Mouse (Mus musculus): ENCODE results near the gene Serpinh1. TPM values are rescaled to one million over a fixed set of nuclear protein-coding genes. Genes with fewer than 3 reads are reported as not detected.

The Serpinh1 gene
- polyA plus RNA-seq, 1 experiment from 2014 or later: 232 TPM

DNA sequence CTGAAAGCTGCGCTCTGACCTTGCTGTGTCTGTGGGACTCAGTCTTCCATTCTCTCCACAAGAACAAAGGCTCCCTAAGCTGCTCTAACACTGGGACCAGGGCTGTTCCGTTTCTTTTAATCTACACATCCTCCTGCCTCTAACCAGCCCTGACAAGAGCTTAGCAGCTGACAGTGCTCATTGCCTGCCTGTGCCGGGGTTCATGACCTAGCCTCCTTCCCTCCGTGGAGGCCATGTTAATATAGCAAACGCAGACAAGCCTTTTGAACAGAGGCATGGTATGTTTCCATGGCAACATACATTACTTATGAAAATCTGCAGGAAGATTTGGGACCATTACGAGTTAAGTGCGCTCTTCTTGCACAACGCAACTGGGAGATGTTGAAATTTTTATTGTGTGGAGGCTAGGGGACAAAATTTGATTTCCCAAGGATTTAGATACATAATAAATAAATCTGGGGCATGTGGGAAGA lies 40.3 kb downstream of the Serpinh1 start:
- no peak overlapping the region for H3K27ac ChIP-seq (ENCODE audit: low read depth, low read length)
- H3K36me3 ChIP-seq (ENCODE audit: control insufficient read depth, insufficient read depth, low read length): no peaks in the 10 kb centered on the region
- H3K4me2 ChIP-seq: no peak overlapping the region
- H3K4me3 ChIP-seq (ENCODE audit: low read depth, low read length): no peak overlapping the region
- ATAC-seq (replicated peaks; ENCODE audit: low FRiP score): no peak
- H3K4me1 ChIP-seq (replicated peaks; ENCODE audit: control insufficient read depth, insufficient read depth, low read length): no peaks in the 10 kb centered on the region; the same call in 1 of the 2 replicates
- DNase-seq (ENCODE audit: low spot score): no peak
- H3K9ac ChIP-seq (ENCODE audit: low read depth, low read length): no peak overlapping the region
- no peaks in the 10 kb centered on the region for H3K9me3 ChIP-seq (ENCODE audit: control insufficient read depth, low read length)
- 64% methylated on average over 8 of the region's 8 CpGs for WGBS
- no peaks in the 10 kb centered on the region; the same call in 1 of the 2 replicates for H3K27me3 ChIP-seq (replicated peaks; ENCODE audit: control insufficient read depth, insufficient read depth, low read length)

DNA sequence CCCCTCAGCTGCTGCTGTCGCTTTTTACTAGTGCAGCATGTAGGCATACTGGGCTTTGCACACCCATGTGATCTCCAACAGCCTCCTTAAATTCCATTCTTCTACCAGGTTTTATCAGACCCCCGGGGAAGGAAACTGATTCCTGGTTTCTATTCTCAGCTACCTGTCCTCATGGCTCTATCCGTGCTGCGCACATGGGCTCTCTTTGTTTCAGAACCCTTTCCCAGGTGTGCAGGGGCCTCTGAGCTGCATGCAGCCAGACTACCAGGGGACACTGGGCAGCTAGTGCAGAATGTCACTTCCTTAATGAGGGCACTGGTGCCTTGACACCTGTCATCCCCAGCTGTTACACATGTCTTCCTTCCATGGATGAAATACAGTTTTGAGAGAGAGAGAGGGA lies 41.0 kb downstream of the Serpinh1 start:
- 73% methylated on average over 4 of the region's 4 CpGs for WGBS
- no peak for ATAC-seq (replicated peaks; ENCODE audit: low FRiP score)
- H3K4me2 ChIP-seq: no peak overlapping the region
- DNase-seq (ENCODE audit: low spot score): no peak
- H3K4me1 ChIP-seq (replicated peaks; ENCODE audit: control insufficient read depth, insufficient read depth, low read length): no peaks in the 10 kb centered on the region; the same call in 1 of the 2 replicates
- no peak overlapping the region for H3K27ac ChIP-seq (ENCODE audit: low read depth, low read length)
- H3K9me3 ChIP-seq (ENCODE audit: control insufficient read depth, low read length): no peaks in the 10 kb centered on the region
- no peaks in the 10 kb centered on the region; the same call in 1 of the 2 replicates for H3K27me3 ChIP-seq (replicated peaks; ENCODE audit: control insufficient read depth, insufficient read depth, low read length)
- H3K36me3 ChIP-seq (ENCODE audit: control insufficient read depth, insufficient read depth, low read length): no peaks in the 10 kb centered on the region
- no peak overlapping the region for H3K9ac ChIP-seq (ENCODE audit: low read depth, low read length)
- no peak overlapping the region for H3K4me3 ChIP-seq (ENCODE audit: low read depth, low read length)

DNA sequence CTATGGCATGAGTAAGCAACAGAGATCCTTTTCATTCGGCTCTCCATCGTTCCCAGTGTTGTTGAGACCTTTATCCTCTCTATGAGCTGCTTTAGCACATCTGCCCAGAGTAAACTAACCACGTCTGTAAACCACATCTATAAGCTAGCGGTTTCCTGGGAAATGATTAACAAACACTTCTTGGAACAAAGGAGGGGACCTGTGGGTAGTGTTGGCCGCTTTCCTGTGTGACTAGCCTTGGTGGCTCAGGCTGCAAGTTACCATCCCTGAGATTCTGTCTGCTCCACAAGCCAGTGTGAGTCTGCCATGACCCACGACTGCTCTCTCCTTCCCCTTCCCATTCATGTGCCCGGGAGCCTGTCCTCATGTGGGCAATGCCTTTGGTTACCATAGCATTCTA lies 41.6 kb downstream of the Serpinh1 start:
- ATAC-seq (replicated peaks; ENCODE audit: low FRiP score): no peak
- no peaks in the 10 kb centered on the region for H3K9me3 ChIP-seq (ENCODE audit: control insufficient read depth, low read length)
- no peak overlapping the region for H3K4me3 ChIP-seq (ENCODE audit: low read depth, low read length)
- H3K4me2 ChIP-seq: no peak overlapping the region
- 53% methylated on average over 7 of the region's 7 CpGs for WGBS
- no peaks in the 10 kb centered on the region; the same call in 1 of the 2 replicates for H3K4me1 ChIP-seq (replicated peaks; ENCODE audit: control insufficient read depth, insufficient read depth, low read length)
- no peak for DNase-seq (ENCODE audit: low spot score)
- no peaks in the 10 kb centered on the region; the same call in 1 of the 2 replicates for H3K27me3 ChIP-seq (replicated peaks; ENCODE audit: control insufficient read depth, insufficient read depth, low read length)
- no peaks in the 10 kb centered on the region for H3K36me3 ChIP-seq (ENCODE audit: control insufficient read depth, insufficient read depth, low read length)
- no peak overlapping the region for H3K9ac ChIP-seq (ENCODE audit: low read depth, low read length)
- H3K27ac ChIP-seq (ENCODE audit: low read depth, low read length): no peak overlapping the region

DNA sequence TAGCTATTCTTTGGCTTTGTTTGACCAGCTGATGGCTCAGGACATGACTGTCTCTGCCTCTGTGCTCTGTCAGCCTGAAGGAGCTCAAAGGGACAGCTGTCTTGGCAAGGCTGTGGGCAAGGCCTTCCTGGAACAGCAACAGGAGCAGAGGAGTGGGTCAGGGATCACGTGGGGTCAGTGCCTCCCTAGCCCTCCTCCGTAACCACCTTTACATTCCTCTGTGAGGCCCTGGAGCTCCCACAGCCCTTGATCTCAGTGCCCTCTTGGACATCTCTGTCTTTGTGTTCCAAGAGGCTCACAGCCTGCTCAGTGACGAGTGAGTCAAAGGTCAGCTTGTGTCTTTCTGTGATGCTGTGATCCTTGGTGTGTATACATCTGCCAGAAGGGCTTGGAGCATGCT lies 46.4 kb downstream of the Serpinh1 start:
- WGBS: 54% methylated on average over 3 of the region's 3 CpGs
- no peak for ATAC-seq (replicated peaks; ENCODE audit: low FRiP score)
- Histone ChIP-seq H3K4me2 (no peak overlapping the region), H3K36me3 (ENCODE audit: control insufficient read depth, insufficient read depth, low read length) (no peaks in the 10 kb centered on the region), H3K4me3 (ENCODE audit: low read depth, low read length) (no peak overlapping the region), H3K27ac (ENCODE audit: low read depth, low read length) (no peak overlapping the region), H3K4me1 (replicated peaks; ENCODE audit: control insufficient read depth, insufficient read depth, low read length) (no peaks in the 10 kb centered on the region), H3K9ac (ENCODE audit: low read depth, low read length) (no peak overlapping the region), H3K9me3 (ENCODE audit: control insufficient read depth, low read length) (no peaks in the 10 kb centered on the region), H3K27me3 (replicated peaks; ENCODE audit: control insufficient read depth, insufficient read depth, low read length) (no peaks in the 10 kb centered on the region; the same call in 1 of the 2 replicates)
- no peak for DNase-seq (ENCODE audit: low spot score)

GRCm38 (mm10) chr7:99305688-99306087 lies 47.4 kb downstream of the Serpinh1 start:
- no peak overlapping the region for H3K27ac ChIP-seq (ENCODE audit: low read depth, low read length)
- H3K27me3 ChIP-seq (replicated peaks; ENCODE audit: control insufficient read depth, insufficient read depth, low read length): no peaks in the 10 kb centered on the region
- no peaks in the 10 kb centered on the region for H3K9me3 ChIP-seq (ENCODE audit: control insufficient read depth, low read length)
- no peak overlapping the region for H3K4me2 ChIP-seq
- no peak overlapping the region for H3K4me3 ChIP-seq (ENCODE audit: low read depth, low read length)
- no peak overlapping the region for H3K9ac ChIP-seq (ENCODE audit: low read depth, low read length)
- no peaks in the 10 kb centered on the region for H3K36me3 ChIP-seq (ENCODE audit: control insufficient read depth, insufficient read depth, low read length)
- 82% methylated on average over 4 of the region's 4 CpGs for WGBS
- ATAC-seq (replicated peaks; ENCODE audit: low FRiP score) (no peak), DNase-seq (ENCODE audit: low spot score) (no peak)
- no peaks in the 10 kb centered on the region for H3K4me1 ChIP-seq (replicated peaks; ENCODE audit: control insufficient read depth, insufficient read depth, low read length)

DNA sequence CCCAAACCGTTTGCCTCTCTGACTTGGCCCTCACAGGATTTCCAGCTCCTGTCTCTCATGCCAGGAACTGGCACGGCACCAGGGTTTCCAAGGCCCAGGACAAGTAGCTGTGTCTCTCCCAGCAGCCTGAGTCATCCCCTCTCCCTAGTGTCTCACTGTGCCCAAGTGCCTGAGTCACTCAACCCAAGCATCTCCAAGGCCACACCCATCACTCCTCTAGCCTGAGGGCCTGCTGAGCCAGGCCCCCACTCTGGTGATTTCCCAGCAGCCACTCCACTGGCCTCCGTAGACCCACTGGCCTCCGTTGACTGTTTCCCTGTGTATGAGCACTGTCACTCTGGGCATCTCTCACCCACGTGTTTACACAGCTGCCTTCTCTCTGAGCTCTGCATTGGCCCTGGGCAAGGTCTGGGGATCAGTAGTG lies 48.1 kb downstream of the Serpinh1 start:
- H3K36me3 ChIP-seq (ENCODE audit: control insufficient read depth, insufficient read depth, low read length): no peaks in the 10 kb centered on the region
- no peak overlapping the region for H3K27ac ChIP-seq (ENCODE audit: low read depth, low read length)
- no peak for ATAC-seq (replicated peaks; ENCODE audit: low FRiP score)
- 63% methylated on average over 5 of the region's 5 CpGs for WGBS
- no peak overlapping the region for H3K4me3 ChIP-seq (ENCODE audit: low read depth, low read length)
- no peaks in the 10 kb centered on the region for H3K4me1 ChIP-seq (replicated peaks; ENCODE audit: control insufficient read depth, insufficient read depth, low read length)
- no peak for DNase-seq (ENCODE audit: low spot score)
- no peak overlapping the region for H3K9ac ChIP-seq (ENCODE audit: low read depth, low read length)
- no peaks in the 10 kb centered on the region for H3K9me3 ChIP-seq (ENCODE audit: control insufficient read depth, low read length)
- no peak overlapping the region for H3K4me2 ChIP-seq
- H3K27me3 ChIP-seq (replicated peaks; ENCODE audit: control insufficient read depth, insufficient read depth, low read length): no peaks in the 10 kb centered on the region

DNA sequence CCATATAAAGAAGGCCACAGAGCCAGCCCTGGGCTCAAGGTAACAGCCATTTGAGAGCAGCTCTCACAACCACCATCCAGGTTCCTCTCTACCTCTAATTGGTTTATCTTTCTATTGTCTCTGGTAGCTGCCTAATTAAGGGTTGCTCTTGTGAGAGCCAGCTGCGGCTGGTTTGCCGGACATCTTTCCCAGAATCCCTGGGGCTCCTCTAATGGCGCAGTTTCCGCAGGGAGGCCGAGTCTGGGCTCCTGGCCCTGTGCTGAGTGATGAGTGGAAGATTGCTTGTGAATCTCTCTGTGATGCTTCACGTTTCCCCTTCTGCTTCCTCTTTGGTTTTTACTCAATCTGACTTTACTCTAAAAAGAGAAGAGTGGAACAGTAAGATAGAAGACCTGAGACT lies 49.0 kb downstream of the Serpinh1 start:
- Histone ChIP-seq H3K27me3 (replicated peaks; ENCODE audit: control insufficient read depth, insufficient read depth, low read length) (no peaks in the 10 kb centered on the region), H3K9ac (ENCODE audit: low read depth, low read length) (no peak overlapping the region), H3K4me1 (replicated peaks; ENCODE audit: control insufficient read depth, insufficient read depth, low read length) (no peaks in the 10 kb centered on the region), H3K27ac (ENCODE audit: low read depth, low read length) (no peak overlapping the region), H3K36me3 (ENCODE audit: control insufficient read depth, insufficient read depth, low read length) (no peaks in the 10 kb centered on the region), H3K4me2 (no peak overlapping the region), H3K4me3 (ENCODE audit: low read depth, low read length) (no peak overlapping the region), H3K9me3 (ENCODE audit: control insufficient read depth, low read length) (no peaks in the 10 kb centered on the region)
- DNase-seq (ENCODE audit: low spot score) (no peak), ATAC-seq (replicated peaks; ENCODE audit: low FRiP score) (no peak)
- WGBS: 51% methylated on average over 6 of the region's 6 CpGs

DNA sequence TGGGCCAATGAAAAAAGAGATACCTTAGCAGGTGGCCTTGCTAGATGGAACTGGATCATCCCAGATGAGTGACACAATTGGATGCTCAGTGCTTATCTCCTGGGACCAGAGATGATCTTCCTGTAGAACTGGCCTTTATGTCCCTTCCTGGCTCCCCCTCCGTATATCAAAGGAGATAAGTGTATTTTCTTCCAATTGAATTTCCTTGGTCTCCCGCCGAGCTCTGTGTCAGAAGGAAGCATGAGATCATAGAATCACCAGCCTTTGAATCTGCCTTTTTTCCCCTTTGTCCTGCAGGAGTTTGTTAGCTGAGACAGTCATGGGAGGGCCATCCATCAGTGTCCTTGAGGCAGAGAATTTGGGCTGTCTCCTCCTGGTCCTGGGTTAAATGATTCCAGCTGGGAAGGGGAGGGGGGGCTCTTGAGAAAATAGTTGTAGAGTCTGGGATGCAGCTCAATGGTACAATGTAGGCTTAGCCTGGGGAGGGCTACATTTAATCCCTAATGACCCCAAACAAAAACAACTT lies 52.3 kb downstream of the Serpinh1 start:
- Histone ChIP-seq H3K4me3 (ENCODE audit: low read depth, low read length) (no peak overlapping the region), H3K9me3 (ENCODE audit: control insufficient read depth, low read length) (no peaks in the 10 kb centered on the region), H3K9ac (ENCODE audit: low read depth, low read length) (no peak overlapping the region), H3K4me1 (replicated peaks; ENCODE audit: control insufficient read depth, insufficient read depth, low read length) (no peaks in the 10 kb centered on the region), H3K36me3 (ENCODE audit: control insufficient read depth, insufficient read depth, low read length) (no peaks in the 10 kb centered on the region), H3K27ac (ENCODE audit: low read depth, low read length) (no peak overlapping the region), H3K27me3 (replicated peaks; ENCODE audit: control insufficient read depth, insufficient read depth, low read length) (no peaks in the 10 kb centered on the region), H3K4me2 (no peak overlapping the region)
- ATAC-seq (replicated peaks; ENCODE audit: low FRiP score): no peak
- DNase-seq (ENCODE audit: low spot score): no peak
- WGBS: 27% methylated on average over 3 of the region's 3 CpGs

All from liver, embryonic 11.5 days (tissue).